Mouse (Mus musculus) kidney, adult 18-20 months (tissue): Measurements from ENCODE around the gene Ccz1.

ENCODE experiments used
- DNase-seq: peaks from one replicate; pipeline ENCODE4 v3.0.0; 2021

The Ccz1 gene

GRCm38 (mm10) chr5:143993260-143993659 is 21.4 kb downstream of the Ccz1 start:
- DNase-seq, result no peak

GRCm38 (mm10) chr5:143992661-143993060 is 22.0 kb downstream of the Ccz1 start:
- no peak for DNase-seq

GRCm38 (mm10) chr5:143990086-143990485 is 24.6 kb downstream of the Ccz1 start:
- DNase-seq, result no peak

GRCm38 (mm10) chr5:143989046-143989445 is 25.6 kb downstream of the Ccz1 start:
- DNase-seq, result no peak

GRCm38 (mm10) chr5:143987596-143987995 is 27.1 kb downstream of the Ccz1 start:
- peak; percentile 25 for DNase-seq

- no peak for DNase-seq
Observed at GRCm38 (mm10) chr5:143985381-143985780, 29.3 kb downstream of the Ccz1 start.

GRCm38 (mm10) chr5:143982361-143982760 is 32.3 kb downstream of the Ccz1 start:
- DNase-seq, result no peak

GRCm38 (mm10) chr5:143980858-143981257 is 33.8 kb downstream of the Ccz1 start:
- DNase-seq, result peak; percentile 31

- no peak for DNase-seq
Observed at GRCm38 (mm10) chr5:143976726-143977431, 37.8 kb downstream of the Ccz1 start.

GRCm38 (mm10) chr5:143976232-143976631 is 38.4 kb downstream of the Ccz1 start:
- DNase-seq, result no peak

- no peak for DNase-seq
Observed at GRCm38 (mm10) chr5:143975631-143975933, 39.1 kb downstream of the Ccz1 start.

- peak; percentile 58 for DNase-seq
Observed at GRCm38 (mm10) chr5:143974931-143975630, 39.6 kb downstream of the Ccz1 start.

- DNase-seq, result no peak
Observed at GRCm38 (mm10) chr5:143972628-143973027, 42.0 kb downstream of the Ccz1 start.

GRCm38 (mm10) chr5:143966671-143967070 is 48.0 kb downstream of the Ccz1 start:
- DNase-seq, result no peak

GRCm38 (mm10) chr5:143965586-143966345 is 48.9 kb downstream of the Ccz1 start:
- DNase-seq, result no peak

GRCm38 (mm10) chr5:143961176-143961575 is 53.5 kb downstream of the Ccz1 start:
- no peak for DNase-seq

- DNase-seq, result no peak
Observed at GRCm38 (mm10) chr5:143959551-143959950, 55.1 kb downstream of the Ccz1 start.

- DNase-seq, result no peak
Observed at GRCm38 (mm10) chr5:143957101-143957500, 57.6 kb downstream of the Ccz1 start.

- DNase-seq, result no peak
Observed at GRCm38 (mm10) chr5:143950016-143950415, 64.7 kb downstream of the Ccz1 start.

- no peak for DNase-seq
Observed at GRCm38 (mm10) chr5:143948361-143948760, 66.3 kb downstream of the Ccz1 start.

GRCm38 (mm10) chr5:143943231-143944125 is 71.2 kb downstream of the Ccz1 start:
- DNase-seq, result no peak

- DNase-seq, result no peak
Observed at GRCm38 (mm10) chr5:143941588-143941987, 73.1 kb downstream of the Ccz1 start.
